Mouse (Mus musculus) heart, postnatal 0 days (tissue): Measurements from ENCODE around the gene Vars.
"Not testable (repeated sequence)": the region's sequence is repeated elsewhere in the genome, so short reads cannot be mapped to it uniquely, and the experiment has no call there.

Source experiments
- CTCF ChIP-seq: IDR thresholded peaks from 2 replicates; pipeline ENCODE4 v1.5.1; 2016; ENCODE audit warnings: antibody characterized with exemption, control low read depth, low read depth
- EP300 ChIP-seq: IDR thresholded peaks from 2 replicates; pipeline ENCODE4 v1.6.1; 2016; ENCODE audit warnings: antibody characterized with exemption, low read depth

DNA sequence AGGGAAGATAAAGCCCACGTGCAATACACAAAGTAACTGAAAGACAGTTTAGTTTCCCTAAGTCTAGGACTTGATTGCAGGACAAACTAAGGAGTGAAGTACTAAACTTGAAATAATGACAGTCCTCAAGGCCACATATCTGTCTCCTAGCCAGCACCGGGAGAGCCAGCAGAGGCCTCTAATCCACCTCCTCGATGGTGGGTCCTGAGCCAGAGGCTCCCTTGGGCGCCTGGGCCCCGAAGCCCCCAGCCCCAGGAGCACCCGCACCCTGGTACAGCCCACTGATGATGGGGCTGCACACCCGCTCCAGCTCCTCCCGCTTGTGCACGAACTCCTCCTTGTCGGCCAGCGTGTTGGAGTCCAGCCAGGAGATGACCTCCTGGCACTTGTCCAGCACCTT, 31.0 kb upstream of the Vars start, which contains the start of gene Gm20481:
- TF ChIP-seq CTCF, EP300: not testable (repeated sequence)
